Mouse (Mus musculus) hindbrain, postnatal 0 days (tissue): ENCODE data around the gene Ankrd54. TPM values are rescaled to one million over a fixed set of nuclear protein-coding genes. Genes with fewer than 3 reads are reported as not detected.
A peak's percentile ranks its signal among the peaks of the same experiment; 100 is the strongest.

Experiments
- ATAC-seq: fragments of 200-750 bp; cut with Nextera tagmentation; 2 replicates; pipeline ENCODE4 v1.8.0; 2017; ENCODE audit warnings: mild to moderate bottlenecking, moderate TSS enrichment, moderate library complexity
- DNase-seq: peaks from one replicate; pipeline ENCODE4 v3.0.0-alpha.2; 2015; ENCODE audit warnings: low spot score
- H3K27ac ChIP-seq: fragments of 300-500 bp; sonication (generic); 2 replicates; pipeline ENCODE4 v1.5.1; 2014; ENCODE audit warnings: mild to moderate bottlenecking
- H3K27me3 ChIP-seq: fragments of 300-500 bp; sonication (generic); 2 replicates; pipeline ENCODE4 v1.6.1; 2014; ENCODE audit warnings: low read length, mixed read lengths; ENCODE audit not compliant: insufficient read depth
- H3K36me3 ChIP-seq: fragments of 300-500 bp; sonication (generic); 2 replicates; pipeline ENCODE4 v1.6.1; 2014; ENCODE audit warnings: low read length, mixed read lengths; ENCODE audit not compliant: insufficient read depth
- H3K4me1 ChIP-seq: fragments of 300-500 bp; sonication (generic); 2 replicates; pipeline ENCODE4 v1.6.1; 2014; ENCODE audit warnings: antibody characterized with exemption, low read length, mixed read lengths; ENCODE audit not compliant: insufficient read depth
- H3K4me2 ChIP-seq: fragments of 300-500 bp; sonication (generic); 2 replicates; pipeline ENCODE4 v1.6.1; 2014; ENCODE audit warnings: low read depth, mild to moderate bottlenecking, low read length, moderate library complexity, mixed read lengths
- H3K4me3 ChIP-seq: fragments of 300-500 bp; sonication (generic); 2 replicates; pipeline ENCODE4 v1.5.1; 2014; ENCODE audit warnings: low read length
- H3K9ac ChIP-seq: fragments of 300-500 bp; sonication (generic); replicated peaks from 2 replicates; pipeline ENCODE4 v1.6.1; 2014; ENCODE audit warnings: mild to moderate bottlenecking, low read length, moderate library complexity, mixed read lengths
- H3K9me3 ChIP-seq: fragments of 300-500 bp; sonication (generic); 2 replicates; pipeline ENCODE4 v1.6.1; 2016; ENCODE audit warnings: low read length, mixed read lengths
- CTCF ChIP-seq: IDR thresholded peaks from 2 replicates; pipeline ENCODE4 v1.5.1; 2016; ENCODE audit warnings: antibody characterized with exemption, control low read depth, low read depth
- WGBS: fragments of 180-500 bp; shearing (Covaris S2); extraction: QIAGEN DNeasy Blood & Tissue Kit; methylation state at CpG from one replicate; pipeline ENCODE4 v1.1.7; 2014; 5-methylcytosine and 5-hydroxymethylcytosine counted together
- polyA plus RNA-seq: library from polyadenylated mRNA; unstranded; fragments of >200 nt; fragmentation: Nextera tagmentation; extraction: Ambion mirVana; gene quantifications from 2 replicates; pipeline ENCODE4 v1.2.1, GENCODE M21; 2015
- total RNA-seq: library from RNA; depleted of rRNA; stranded (reverse); fragments of >200 nt; gene quantifications from 2 replicates; pipeline ENCODE4 v1.2.3, GENCODE M21; 2014; rRNA removed

Ankrd54 gene
- total and polyA plus RNA-seq, 2 experiments from 2014 or later: 36.7 to 62.5 TPM

- WGBS: 58% methylated on average over 3 of the region's 3 CpGs
- Histone ChIP-seq H3K9me3 (no peaks in the 10 kb centered on the region), H3K36me3 (peaks cover 11% of the 10 kb centered on the region; the same call in 1 of the 2 replicates), H3K4me3 (no peak overlapping the region), H3K27ac (no peak overlapping the region), H3K4me1 (no peaks in the 10 kb centered on the region), H3K4me2 (no peak overlapping the region), H3K27me3 (no peaks in the 10 kb centered on the region), H3K9ac (no peak overlapping the region)
- ATAC-seq (peak; percentile 64), DNase-seq (peak; percentile 60)
- no peak for TF ChIP-seq CTCF
Observed at GRCm38 (mm10) chr15:79006638-79007037, 56.1 kb downstream of the Ankrd54 start.

GRCm38 (mm10) chr15:79005581-79005980 lies 57.1 kb downstream of the Ankrd54 start:
- H3K4me1 ChIP-seq: no peaks in the 10 kb centered on the region
- H3K9ac ChIP-seq: no peak overlapping the region
- H3K27me3 ChIP-seq: no peaks in the 10 kb centered on the region
- no peak overlapping the region for H3K4me2 ChIP-seq
- H3K4me3 ChIP-seq: no peak overlapping the region
- WGBS: 86% methylated on average over 9 of the region's 9 CpGs
- no peak for TF ChIP-seq CTCF
- H3K36me3 ChIP-seq: peaks cover 11% of the 10 kb centered on the region; the same call in 1 of the 2 replicates
- H3K27ac ChIP-seq: no peak overlapping the region
- DNase-seq (no peak), ATAC-seq (no peak)
- H3K9me3 ChIP-seq: no peaks in the 10 kb centered on the region

Other genes with a start within 250 kb of the Ankrd54 start
- 20.6 and 22.5 TPM in 2 replicates for gene Cdc42ep1, start 220.3 kb downstream of the Ankrd54 start, total RNA-seq
- 18.1 TPM in 2 replicates for gene Cdc42ep1, start 220.3 kb downstream of the Ankrd54 start, polyA plus RNA-seq
- gene Lgals2, start 207.4 kb downstream of the Ankrd54 start, total RNA-seq: not detected in 2 replicates
- gene Lgals2, start 207.4 kb downstream of the Ankrd54 start, polyA plus RNA-seq: not detected in 2 replicates
- gene Gga1, start 185.7 kb downstream of the Ankrd54 start, total RNA-seq: 40.0 and 47.1 TPM in 2 replicates
- 40.1 and 41.2 TPM in 2 replicates for gene Gga1, start 185.7 kb downstream of the Ankrd54 start, polyA plus RNA-seq
- 0.72 TPM in 1 of 2 replicates, not detected in the other for gene Gm49510, start 163.2 kb downstream of the Ankrd54 start, total RNA-seq
- not detected in 2 replicates for gene Gm49510, start 163.2 kb downstream of the Ankrd54 start, polyA plus RNA-seq
- 2.4 and 6.2 TPM in 2 replicates for gene Sh3bp1, start 163.1 kb downstream of the Ankrd54 start, total RNA-seq
- 4.4 and 5.5 TPM in 2 replicates for gene Sh3bp1, start 163.1 kb downstream of the Ankrd54 start, polyA plus RNA-seq
- 300 and 339 TPM in 2 replicates for gene Pdxp, start 149.0 kb downstream of the Ankrd54 start, total RNA-seq
- gene Pdxp, start 149.0 kb downstream of the Ankrd54 start, polyA plus RNA-seq: 124 and 141 TPM in 2 replicates
- 67.6 and 91.5 TPM in 2 replicates for gene Lgals1, start 136.2 kb downstream of the Ankrd54 start, total RNA-seq
- 141 and 144 TPM in 2 replicates for gene Lgals1, start 136.2 kb downstream of the Ankrd54 start, polyA plus RNA-seq
- gene Nol12, start 128.0 kb downstream of the Ankrd54 start, total RNA-seq: 4.7 and 8.8 TPM in 2 replicates
- 54.8 and 56.4 TPM in 2 replicates for gene Nol12, start 128.0 kb downstream of the Ankrd54 start, polyA plus RNA-seq
- gene Triobp, start 115.2 kb downstream of the Ankrd54 start, total RNA-seq: 42.0 and 57.6 TPM in 2 replicates
- gene Triobp, start 115.2 kb downstream of the Ankrd54 start, polyA plus RNA-seq: 19.0 and 20.7 TPM in 2 replicates
- 211 and 233 TPM in 2 replicates for gene H1f0, start 34.4 kb downstream of the Ankrd54 start, total RNA-seq
- gene H1f0, start 34.4 kb downstream of the Ankrd54 start, polyA plus RNA-seq: 259 and 272 TPM in 2 replicates
- gene Galr3, start 21.0 kb downstream of the Ankrd54 start, total RNA-seq: 0.47 and 1.2 TPM in 2 replicates
- gene Galr3, start 21.0 kb downstream of the Ankrd54 start, polyA plus RNA-seq: 0.20 and 0.25 TPM in 2 replicates
- gene Eif3l, start 12.3 kb upstream of the Ankrd54 start, total RNA-seq: 221 and 229 TPM in 2 replicates
- gene Eif3l, start 12.3 kb upstream of the Ankrd54 start, polyA plus RNA-seq: 163 and 164 TPM in 2 replicates
- 28.1 and 36.4 TPM in 2 replicates for gene Micall1, start 46.0 kb upstream of the Ankrd54 start, total RNA-seq
- gene Micall1, start 46.0 kb upstream of the Ankrd54 start, polyA plus RNA-seq: 8.0 and 9.5 TPM in 2 replicates
- 49.9 and 50.1 TPM in 2 replicates for gene Polr2f, start 78.1 kb upstream of the Ankrd54 start, total RNA-seq
- gene Polr2f, start 78.1 kb upstream of the Ankrd54 start, polyA plus RNA-seq: 326 and 334 TPM in 2 replicates
- 6.0 and 10.1 TPM in 2 replicates for gene 1700088E04Rik, start 78.4 kb upstream of the Ankrd54 start, total RNA-seq
- gene 1700088E04Rik, start 78.4 kb upstream of the Ankrd54 start, polyA plus RNA-seq: 18.0 and 21.4 TPM in 2 replicates
- 36.2 and 40.3 TPM in 2 replicates for gene Sox10, start 102.3 kb upstream of the Ankrd54 start, total RNA-seq
- 14.2 and 15.2 TPM in 2 replicates for gene Sox10, start 102.3 kb upstream of the Ankrd54 start, polyA plus RNA-seq
- 59.4 and 68.0 TPM in 2 replicates for gene Pick1, start 166.3 kb upstream of the Ankrd54 start, total RNA-seq
- gene Pick1, start 166.3 kb upstream of the Ankrd54 start, polyA plus RNA-seq: 67.7 and 70.0 TPM in 2 replicates
- gene Gm49486, start 166.5 kb upstream of the Ankrd54 start, total RNA-seq: 0.61 and 1.7 TPM in 2 replicates
- 1.5 and 2.1 TPM in 2 replicates for gene Gm49486, start 166.5 kb upstream of the Ankrd54 start, polyA plus RNA-seq
- gene Slc16a8, start 191.9 kb upstream of the Ankrd54 start, total RNA-seq: 1.0 and 2.0 TPM in 2 replicates
- gene Slc16a8, start 191.9 kb upstream of the Ankrd54 start, polyA plus RNA-seq: 3.1 and 3.7 TPM in 2 replicates
- gene Baiap2l2, start 222.6 kb upstream of the Ankrd54 start, total RNA-seq: 1.7 and 2.3 TPM in 2 replicates
- gene Baiap2l2, start 222.6 kb upstream of the Ankrd54 start, polyA plus RNA-seq: 6.5 and 6.8 TPM in 2 replicates